Mouse (Mus musculus): Measurements from ENCODE around the gene Zrsr2.
A peak's percentile ranks its signal among the peaks of the same experiment; 100 is the strongest.

Gene Zrsr2

GRCm38 (mm10) chrX:163958467-163958875 lies at the start of gene Zrsr2:
Zrsr2 (minus strand) TSS chrX:163958661.
- peak; percentile 87 to 90 for DNase-seq

GRCm38 (mm10) chrX:164004809-164005208 lies 46.3 kb upstream of the Zrsr2 start:
- no peak for DNase-seq

GRCm38 (mm10) chrX:163999848-164000247 lies 41.4 kb upstream of the Zrsr2 start:
- no peak for DNase-seq

GRCm38 (mm10) chrX:163996754-163997153 lies 38.3 kb upstream of the Zrsr2 start:
- no peak for DNase-seq

GRCm38 (mm10) chrX:163987718-163988374 lies 29.4 kb upstream of the Zrsr2 start:
- no peak for DNase-seq

- no peak for DNase-seq
Measured at GRCm38 (mm10) chrX:163982129-163982528, 23.7 kb upstream of the Zrsr2 start.

GRCm38 (mm10) chrX:163981500-163981899 lies 23.0 kb upstream of the Zrsr2 start:
- DNase-seq = no peak

GRCm38 (mm10) chrX:163981092-163981491 lies 22.6 kb upstream of the Zrsr2 start:
- no peak for DNase-seq

- peak; percentile 23 to 56 for DNase-seq
Measured at GRCm38 (mm10) chrX:163957803-163958466, 526 bp downstream of the Zrsr2 start.

- no peak for DNase-seq
Measured at GRCm38 (mm10) chrX:163957381-163957780, 1.1 kb downstream of the Zrsr2 start.

- no peak for DNase-seq
Measured at GRCm38 (mm10) chrX:163951618-163952017, 6.8 kb downstream of the Zrsr2 start.

- DNase-seq = no peak
Measured at GRCm38 (mm10) chrX:163944381-163944780, 14.1 kb downstream of the Zrsr2 start.

- DNase-seq = no peak
Measured at GRCm38 (mm10) chrX:163938587-163938986, 19.9 kb downstream of the Zrsr2 start.

- no peak for DNase-seq
Measured at GRCm38 (mm10) chrX:163934731-163935130, 23.7 kb downstream of the Zrsr2 start.

GRCm38 (mm10) chrX:163929550-163929949 lies 28.9 kb downstream of the Zrsr2 start:
- DNase-seq = no peak

- peak in 1 of 2 experiments; percentile 2 for DNase-seq
Measured at GRCm38 (mm10) chrX:163912791-163913190, 45.7 kb downstream of the Zrsr2 start.

- peak; percentile 7 to 8 for DNase-seq
Measured at GRCm38 (mm10) chrX:163909381-163909780, 49.1 kb downstream of the Zrsr2 start.

- DNase-seq = peak; percentile 94 to 95
Measured at GRCm38 (mm10) chrX:163908337-163909250, 49.9 kb downstream of the Zrsr2 start, which contains the start of gene Ap1s2. Ap1s2 (plus strand) TSS chrX:163909017.

- DNase-seq = no peak
Measured at GRCm38 (mm10) chrX:163908003-163908336, 50.5 kb downstream of the Zrsr2 start.

- no peak for DNase-seq
Measured at GRCm38 (mm10) chrX:163906861-163907260, 51.6 kb downstream of the Zrsr2 start.

GRCm38 (mm10) chrX:163899431-163900020 lies 58.9 kb downstream of the Zrsr2 start:
- DNase-seq = no peak

GRCm38 (mm10) chrX:163897354-163897753 lies 61.1 kb downstream of the Zrsr2 start:
- DNase-seq = no peak

GRCm38 (mm10) chrX:163885539-163885981 lies 72.9 kb downstream of the Zrsr2 start:
- DNase-seq = no peak

Measured in kidney, adult 8-10 months (tissue).